Mouse (Mus musculus) bone marrow, adult 2 months (tissue): ENCODE measurements around the gene Cnksr3.

ENCODE experiments used
- CTCF ChIP-seq: fragments of 200-500 bp; IDR thresholded peaks from 2 replicates; pipeline ENCODE4 v1.5.1; 2011; ENCODE audit warnings: low read length, control low read depth; ENCODE audit not compliant: control insufficient read depth, insufficient read depth
- POLR2A ChIP-seq: fragments of 200-500 bp; IDR thresholded peaks from 2 replicates; pipeline ENCODE4 v1.6.1; 2011; ENCODE audit warnings: low read depth, mild to moderate bottlenecking, control low read depth, low read length, borderline replicate concordance; ENCODE audit not compliant: control insufficient read depth

- TF ChIP-seq POLR2A (no peak), CTCF (no peak)
Observed at GRCm38 (mm10) chr10:7113747-7114146, 98.3 kb downstream of the Cnksr3 start.
